Mouse (Mus musculus) limb, embryonic 11.5 days (tissue): ENCODE measurements around the gene Als2. TPM values are rescaled to one million over a fixed set of nuclear protein-coding genes. Genes with fewer than 3 reads are reported as not detected.

Experiments used
- ATAC-seq: fragments of 200-750 bp; cut with Nextera tagmentation; 2 replicates; pipeline ENCODE4 v1.8.0; 2017; ENCODE audit warnings: low read depth; ENCODE audit not compliant: insufficient number of reproducible peaks, low FRiP score, low TSS enrichment
- DNase-seq: peaks from one replicate; pipeline ENCODE4 v3.0.0-alpha.2; 2015; ENCODE audit warnings: low spot score
- H3K27ac ChIP-seq: fragments of 300-500 bp; sonication (generic); replicated peaks from 2 replicates; pipeline ENCODE4 v1.5.1; 2014; ENCODE audit warnings: low read depth, mild to moderate bottlenecking, low read length
- H3K27me3 ChIP-seq: fragments of 300-500 bp; sonication (generic); 2 replicates; pipeline ENCODE4 v1.6.1; 2014; ENCODE audit warnings: mild to moderate bottlenecking, low read length, mixed read lengths; ENCODE audit not compliant: control insufficient read depth, insufficient read depth
- H3K36me3 ChIP-seq: fragments of 300-500 bp; sonication (generic); 2 replicates; pipeline ENCODE4 v1.6.1; 2014; ENCODE audit warnings: mild to moderate bottlenecking, low read length, moderate library complexity, mixed read lengths; ENCODE audit not compliant: control insufficient read depth, insufficient read depth
- H3K4me1 ChIP-seq: fragments of 300-500 bp; sonication (generic); 2 replicates; pipeline ENCODE4 v1.6.1; 2014; ENCODE audit warnings: low read length, mixed read lengths; ENCODE audit not compliant: control insufficient read depth, insufficient read depth
- H3K4me2 ChIP-seq: fragments of 300-500 bp; sonication (generic); 2 replicates; pipeline ENCODE4 v1.6.1; 2014; ENCODE audit warnings: low read depth, mild to moderate bottlenecking, moderate library complexity; ENCODE audit not compliant: severe bottlenecking
- H3K4me3 ChIP-seq: fragments of 300-500 bp; sonication (generic); 2 replicates; pipeline ENCODE4 v1.5.1; 2014; ENCODE audit warnings: low read depth, low read length
- H3K9ac ChIP-seq: fragments of 300-500 bp; sonication (generic); 2 replicates; pipeline ENCODE4 v1.6.1; 2014; ENCODE audit warnings: mild to moderate bottlenecking, low read length
- H3K9me3 ChIP-seq: fragments of 300-500 bp; sonication (generic); 2 replicates; pipeline ENCODE4 v1.6.1; 2016; ENCODE audit warnings: low read length; ENCODE audit not compliant: control insufficient read depth
- WGBS: fragments of 180-500 bp; shearing (Covaris S2); extraction: QIAGEN DNeasy Blood & Tissue Kit; methylation state at CpG from one replicate; pipeline ENCODE4 v1.1.7; 2014; 5-methylcytosine and 5-hydroxymethylcytosine counted together
- polyA plus RNA-seq: library from polyadenylated mRNA; unstranded; fragments of >200 nt; fragmentation: Nextera tagmentation; extraction: Ambion mirVana; gene quantifications from 2 replicates; pipeline ENCODE4 v1.2.1, GENCODE M21; 2014

Gene Als2
- polyA plus RNA-seq, 1 experiment from 2014 or later: 12.0 TPM

DNA sequence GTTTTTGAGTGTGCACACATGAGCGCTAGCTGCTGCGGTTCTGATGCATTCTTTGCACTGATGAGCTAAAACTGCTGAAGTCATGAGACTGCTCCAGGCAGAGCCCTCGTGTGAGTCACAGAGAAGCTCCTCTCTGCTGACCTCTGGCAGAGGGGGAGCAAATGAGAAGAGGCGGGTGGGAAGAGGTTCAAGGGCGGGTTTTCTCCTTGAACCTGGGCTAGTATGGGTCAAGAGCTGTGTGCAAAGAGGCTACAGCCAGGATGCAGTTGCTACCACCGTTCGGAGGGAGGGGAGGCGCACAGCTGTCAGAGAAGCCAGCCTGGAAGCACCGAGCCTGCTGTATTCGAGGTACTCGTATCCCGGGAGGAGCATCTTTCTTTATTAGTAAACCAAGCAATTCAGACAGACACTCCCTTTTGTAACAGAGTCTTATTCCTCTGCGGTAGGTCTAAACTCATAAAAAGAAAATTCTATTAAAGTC, 19.8 kb upstream of the Als2 start, which contains the start of gene Cdk15:
Gene Cdk15, plus strand, starts transcription at position 156 of the 481 bp plus-strand sequence.
- Histone ChIP-seq H3K4me3 (no peak within 1 kb of the TSS), H3K9me3 (no peaks in the 10 kb centered on the region), H3K9ac (no peak within 1 kb of the TSS), H3K4me1 (peaks cover 14% of the 10 kb centered on the region), H3K36me3 (no peaks in the 10 kb centered on the region), H3K27ac (no peak within 1 kb of the TSS), H3K27me3 (no peaks in the 10 kb centered on the region), H3K4me2 (no peak within 1 kb of the TSS)
- ATAC-seq: no peak
- whole genome bisulfite sequencing: 9% methylated on average over 13 of the region's 13 CpGs
- peak; percentile 45 for DNase-seq

DNA sequence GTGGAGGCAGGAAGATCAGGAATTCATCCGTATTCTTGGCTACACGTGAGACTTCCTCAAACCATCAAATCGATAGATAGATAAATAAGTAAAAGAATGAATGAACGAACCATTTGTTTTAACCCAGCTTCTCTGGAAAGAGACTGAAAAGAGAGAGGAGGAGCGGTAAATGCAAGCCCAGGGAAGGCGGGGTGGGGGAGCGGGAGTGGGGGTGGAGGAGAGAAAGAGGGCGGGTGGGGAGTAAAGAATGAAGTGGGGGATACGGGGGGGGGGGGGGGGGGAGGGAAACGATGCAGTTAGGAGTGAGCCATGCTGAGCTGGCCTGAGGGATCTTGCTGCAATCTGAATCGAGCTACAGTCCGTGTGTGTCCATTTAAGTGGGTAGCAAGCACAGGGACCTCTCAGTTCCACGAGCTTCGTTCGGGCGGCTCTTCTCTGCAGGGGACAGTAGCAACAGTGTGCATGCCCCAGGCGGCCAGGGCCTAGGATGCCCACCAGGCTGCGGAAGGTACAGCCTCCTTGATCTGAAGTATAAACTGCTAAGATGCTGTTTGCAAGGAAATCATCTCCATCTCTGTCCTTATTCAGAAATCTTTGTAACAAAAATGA, 16.4 kb upstream of the Als2 start:
- 3% methylated on average over 15 of the region's 18 CpGs for WGBS
- H3K9ac ChIP-seq: 0 out of 2 replicates have a peak overlapping the region, but pooled peaks have one; percentile 32

DNA sequence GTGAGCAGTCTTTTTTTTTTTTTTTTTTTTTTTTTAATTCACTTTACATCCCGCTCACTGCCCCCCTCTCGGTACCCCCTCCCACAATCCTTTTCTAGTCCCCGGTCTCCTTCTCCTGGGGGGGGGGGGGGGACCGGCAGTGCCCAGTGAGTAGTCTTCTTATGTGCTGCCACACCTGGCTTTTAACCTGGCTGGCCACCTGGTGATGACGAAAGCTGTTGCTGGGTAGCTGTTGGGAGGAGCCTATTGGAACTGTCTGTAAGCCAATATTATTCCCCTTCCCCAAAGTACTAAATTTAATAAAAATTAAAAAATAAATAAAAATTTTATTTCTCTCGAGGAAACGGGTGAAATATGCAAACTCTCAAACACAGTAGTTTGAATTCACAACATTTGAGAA, 15.7 kb upstream of the Als2 start:
- no peaks in the 10 kb centered on the region for H3K27me3 ChIP-seq
- no peaks in the 10 kb centered on the region for H3K9me3 ChIP-seq
- peak; percentile 50 for DNase-seq
- H3K27ac ChIP-seq: no peak overlapping the region
- peaks cover 11% of the 10 kb centered on the region; the same call in 1 of the 2 replicates for H3K4me1 ChIP-seq
- H3K36me3 ChIP-seq: no peaks in the 10 kb centered on the region
- 10% methylated on average over 7 of the region's 7 CpGs for WGBS
- H3K9ac ChIP-seq: no peak overlapping the region
- H3K4me2 ChIP-seq: peak overlapping the region; percentile 37; the same call in 1 of the 2 replicates
- H3K4me3 ChIP-seq: no peak overlapping the region
- 0 out of 2 replicates have a peak, but pooled peaks have one; percentile 55 for ATAC-seq

More for the DNA sequence above, 16.4 kb upstream of the Als2 start:
- Histone ChIP-seq H3K4me1 (peaks cover 14% of the 10 kb centered on the region; the same call in 1 of the 2 replicates), H3K4me3 (no peak overlapping the region), H3K36me3 (no peaks in the 10 kb centered on the region), H3K4me2 (peak overlapping the region; percentile 37), H3K9me3 (no peaks in the 10 kb centered on the region), H3K27ac (no peak overlapping the region), H3K27me3 (no peaks in the 10 kb centered on the region)
- ATAC-seq (no peak), DNase-seq (peak; percentile 34)

DNA sequence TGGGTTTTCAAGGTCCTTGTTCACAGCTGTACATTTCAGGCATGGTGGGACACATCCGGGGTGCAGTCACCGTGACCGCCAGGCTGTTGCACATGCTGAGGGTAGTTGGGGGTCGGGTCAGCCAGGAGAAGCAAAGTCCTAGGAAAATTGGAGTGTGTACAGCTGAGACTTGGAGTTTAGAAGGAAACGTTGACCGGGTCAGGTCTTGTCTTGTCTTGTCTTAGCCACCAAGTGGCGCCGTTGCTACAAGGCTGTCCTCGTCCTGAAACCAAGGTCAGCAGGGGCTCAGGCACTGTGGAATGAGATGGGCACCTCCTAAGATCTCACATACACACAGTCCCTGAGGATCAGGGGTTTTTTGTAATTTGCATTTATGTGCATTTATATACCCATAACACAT, 10.6 kb upstream of the Als2 start:
- Histone ChIP-seq H3K27ac (no peak overlapping the region), H3K4me3 (no peak overlapping the region), H3K36me3 (no peaks in the 10 kb centered on the region), H3K27me3 (no peaks in the 10 kb centered on the region), H3K9me3 (no peaks in the 10 kb centered on the region), H3K4me2 (no peak overlapping the region), H3K9ac (no peak overlapping the region), H3K4me1 (no peaks in the 10 kb centered on the region)
- peak; percentile 79 for DNase-seq
- WGBS: 5% methylated on average over 9 of the region's 9 CpGs
- no peak for ATAC-seq

DNA sequence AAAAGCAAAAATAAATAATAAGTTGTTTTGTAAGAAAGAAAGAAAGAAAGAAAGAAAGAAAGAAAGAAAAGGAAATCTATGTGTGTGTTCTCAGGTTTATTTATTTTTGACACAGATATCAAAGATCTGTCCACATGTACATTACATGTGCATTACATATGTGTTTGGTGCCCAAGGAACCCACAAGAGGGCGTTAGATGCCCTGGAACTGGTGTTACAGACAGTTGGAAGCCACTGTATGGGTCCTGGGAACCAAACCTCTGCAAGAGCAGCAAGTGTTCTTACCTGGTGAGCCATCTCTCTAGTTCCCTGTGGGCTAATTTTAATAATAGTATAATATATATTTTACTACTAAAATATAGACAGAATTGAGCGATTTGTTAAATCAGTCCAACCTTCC, 6.7 kb upstream of the Als2 start:
- 61% methylated on average over 2 of the region's 2 CpGs for WGBS

DNA sequence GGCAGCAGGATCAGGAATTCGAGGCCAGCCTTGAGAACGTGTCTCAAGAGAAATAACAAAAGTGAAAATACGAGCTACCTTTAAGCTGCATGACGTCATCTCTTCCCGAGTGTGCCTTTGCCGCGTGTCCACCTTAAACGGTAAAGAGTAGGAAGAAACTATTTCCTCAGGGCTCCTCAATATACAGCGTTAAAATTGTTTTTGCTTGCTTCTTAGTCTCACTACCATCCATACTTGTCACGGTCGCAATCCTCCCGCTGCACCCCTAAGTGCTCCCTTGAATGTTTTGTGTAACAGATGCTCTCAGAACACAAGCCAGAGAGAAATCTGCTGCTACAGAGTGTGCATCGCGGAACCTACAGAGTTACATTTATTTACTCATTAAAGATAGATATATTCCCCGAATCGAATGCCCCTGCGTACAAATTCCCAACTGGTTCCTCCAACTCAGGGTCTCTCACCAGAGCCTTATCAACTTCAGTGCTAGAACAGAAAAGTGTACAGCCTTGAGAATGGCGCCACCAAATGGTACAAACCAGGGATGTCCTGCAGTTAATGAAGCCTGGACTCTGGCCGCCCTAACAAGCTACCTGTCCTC, 682 bp upstream of the Als2 start:
- ATAC-seq: peak; percentile 52
- under 1% methylated on average over 19 of the region's 19 CpGs for WGBS
- H3K9ac ChIP-seq: peak overlapping the region; percentile 55; the same call in 1 of the 2 replicates

More for the DNA sequence above, 6.7 kb upstream of the Als2 start:
- Histone ChIP-seq H3K27me3 (no peaks in the 10 kb centered on the region), H3K36me3 (no peaks in the 10 kb centered on the region), H3K9ac (no peak overlapping the region), H3K4me2 (no peak overlapping the region), H3K27ac (no peak overlapping the region), H3K4me3 (no peak overlapping the region), H3K4me1 (no peaks in the 10 kb centered on the region), H3K9me3 (no peaks in the 10 kb centered on the region)
- DNase-seq: no peak
- no peak for ATAC-seq

DNA sequence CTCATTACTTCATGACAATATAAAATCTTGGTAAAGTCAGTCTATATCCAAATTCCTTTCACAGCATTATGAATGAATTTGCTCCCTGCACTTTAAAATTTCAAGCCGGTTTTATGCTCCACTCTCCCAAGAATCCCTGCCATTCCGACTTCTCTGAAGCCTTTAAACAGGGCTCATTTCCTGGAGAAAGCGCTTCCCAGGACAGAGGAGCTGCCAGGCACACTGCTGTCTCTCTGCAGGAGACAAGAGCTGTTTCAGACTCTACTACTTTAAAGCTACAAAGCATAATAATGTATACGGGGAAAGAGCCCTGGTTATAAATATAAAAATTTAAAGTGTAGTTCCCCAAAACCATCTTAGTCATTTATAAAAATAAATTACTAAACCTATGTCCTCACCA, 7.8 kb downstream of the Als2 start:
- no peak for ATAC-seq
- Histone ChIP-seq H3K9me3 (no peaks in the 10 kb centered on the region), H3K27me3 (no peaks in the 10 kb centered on the region), H3K4me3 (no peak overlapping the region), H3K4me1 (no peaks in the 10 kb centered on the region), H3K4me2 (no peak overlapping the region), H3K36me3 (no peaks in the 10 kb centered on the region), H3K9ac (no peak overlapping the region), H3K27ac (no peak overlapping the region)
- WGBS: 31% methylated on average over 4 of the region's 4 CpGs
- no peak for DNase-seq

More for the DNA sequence above, 682 bp upstream of the Als2 start:
- peak; percentile 78 for DNase-seq
- Histone ChIP-seq H3K27me3 (no peaks in the 10 kb centered on the region), H3K4me1 (no peaks in the 10 kb centered on the region), H3K36me3 (no peaks in the 10 kb centered on the region), H3K4me3 (peak overlapping the region; percentile 86), H3K27ac (no peak overlapping the region), H3K4me2 (peak overlapping the region; percentile 81), H3K9me3 (no peaks in the 10 kb centered on the region)

DNA sequence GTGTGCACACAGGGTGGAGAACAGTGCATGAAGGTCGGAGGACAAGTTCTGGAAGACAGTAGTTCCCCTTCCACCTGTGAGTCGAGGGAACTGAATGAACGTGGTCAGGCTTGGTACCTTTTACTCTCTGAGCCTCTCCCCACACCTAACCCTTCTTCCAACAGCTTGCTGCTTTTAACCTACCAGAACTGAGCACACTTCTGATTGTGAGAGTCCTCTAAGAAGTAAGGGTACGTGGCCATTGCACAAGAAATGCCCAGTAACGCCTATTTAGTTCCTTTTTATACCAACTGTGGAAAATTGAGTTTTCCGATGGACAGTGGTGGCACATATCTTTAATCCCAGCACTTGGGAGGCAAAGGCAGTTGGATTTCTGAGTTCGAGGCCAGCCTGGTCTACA, 8.5 kb downstream of the Als2 start:
- Histone ChIP-seq H3K36me3 (no peaks in the 10 kb centered on the region), H3K4me1 (no peaks in the 10 kb centered on the region), H3K9me3 (no peaks in the 10 kb centered on the region), H3K4me3 (no peak overlapping the region), H3K4me2 (no peak overlapping the region), H3K9ac (no peak overlapping the region), H3K27me3 (no peaks in the 10 kb centered on the region), H3K27ac (no peak overlapping the region)
- ATAC-seq: no peak
- DNase-seq: no peak
- WGBS: 84% methylated on average over 7 of the region's 7 CpGs
